Mouse (Mus musculus) bone marrow macrophage, adult 2 months (primary cell): Measurements from ENCODE around the gene Specc1l.

ENCODE experiments used
- CTCF ChIP-seq: IDR thresholded peaks from 2 replicates; pipeline ENCODE4 v1.5.1; 2012; ENCODE audit warnings: low read depth, mild to moderate bottlenecking, low read length, moderate library complexity
- POLR2A ChIP-seq: IDR thresholded peaks from 2 replicates; pipeline ENCODE4 v1.6.1; 2012; ENCODE audit warnings: mild to moderate bottlenecking, low read depth, low read length, borderline replicate concordance

DNA sequence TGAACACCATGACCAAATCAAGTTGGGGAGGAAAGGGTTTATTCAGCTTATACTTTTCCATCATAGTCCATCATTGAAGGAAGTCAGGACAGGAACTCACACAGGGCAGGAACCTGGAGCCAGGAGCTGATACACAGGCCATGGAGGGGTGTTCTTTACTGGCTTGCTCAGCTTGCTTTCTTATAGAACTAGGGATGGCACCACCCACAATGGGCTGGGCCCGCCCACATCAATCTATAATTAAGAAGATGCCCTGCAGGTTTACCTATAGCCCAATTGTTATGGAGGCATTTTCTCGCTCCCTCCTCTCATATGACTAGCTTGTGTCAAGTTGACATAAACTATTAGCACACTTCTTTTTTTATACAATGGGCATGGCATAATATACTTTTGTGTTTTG lies 25.3 kb downstream of the Specc1l start:
- TF ChIP-seq POLR2A: no peak
- TF ChIP-seq CTCF: no peak
